Comparison of ENCODE assay signal across 7 mouse cellular contexts in genomic region chr6:108213481-108214293, GRCm38 (mm10). TPM values are rescaled to one million over a fixed set of nuclear protein-coding genes. Genes with fewer than 3 reads are reported as not detected.
DNase-seq lines count a peak whose midpoint lies in the region; ATAC-seq and TF ChIP-seq lines count a peak whose summit lies in the region.

No protein-coding gene starts in this region.

- peak; percentile 35 for DNase-seq in ES-CJ7 (ENCODE audit: low read depth, low spot score)
- DNase-seq in embryonic facial prominence, embryonic 14.5 days (ENCODE audit: low spot score): peak; percentile 57
- peak; percentile 33 for DNase-seq in right cerebral cortex, postnatal 14 days
- no peak for DNase-seq in gastrocnemius, adult 18-20 months (ENCODE audit: low spot score)

- no peak for ATAC-seq in embryonic facial prominence, embryonic 14.5 days (ENCODE audit: low read depth)
- ATAC-seq in hindbrain, embryonic 13.5 days (ENCODE audit: low FRiP score): no peak; the same call in 1 of the 2 replicates
- ATAC-seq in lung, embryonic 16.5 days (ENCODE audit: low read depth): no peak

- peaks cover 24% of the 10 kb centered on the region for H3K4me1 ChIP-seq in embryonic facial prominence, embryonic 14.5 days (ENCODE audit: control insufficient read depth, insufficient read depth, low read length)
- H3K4me1 ChIP-seq in hindbrain, embryonic 13.5 days (replicated peaks): peaks cover 17% of the 10 kb centered on the region
- H3K4me1 ChIP-seq in lung, embryonic 16.5 days (replicated peaks; ENCODE audit: control insufficient read depth, insufficient read depth, low read length): peaks cover 23% of the 10 kb centered on the region

- H3K9me3 ChIP-seq in embryonic facial prominence, embryonic 14.5 days (ENCODE audit: control insufficient read depth, low read length): no peaks in the 10 kb centered on the region
- no peaks in the 10 kb centered on the region for H3K9me3 ChIP-seq in hindbrain, embryonic 13.5 days
- no peaks in the 10 kb centered on the region for H3K9me3 ChIP-seq in lung, embryonic 16.5 days (ENCODE audit: control insufficient read depth, low read length)

- peak overlapping the region; percentile 72; the same call in 1 of the 2 replicates for H3K27ac ChIP-seq in embryonic facial prominence, embryonic 14.5 days (replicated peaks; ENCODE audit: low read depth, low read length)
- no peak overlapping the region for H3K27ac ChIP-seq in hindbrain, embryonic 13.5 days
- peak overlapping the region; percentile 72 for H3K27ac ChIP-seq in lung, embryonic 16.5 days (ENCODE audit: low read length)

- H3ac ChIP-seq in C2C12 (ENCODE audit: control insufficient read depth, insufficient read length, low read depth): peak overlapping the region; percentile 93

- no peak for TF ChIP-seq CTCF in C2C12 (IDR thresholded peaks at IDR 0.05; ENCODE audit: control insufficient read depth, insufficient read depth, insufficient read length)

- peak overlapping the region; percentile 80 for H3K4me2 ChIP-seq in embryonic facial prominence, embryonic 14.5 days (ENCODE audit: low read depth, low read length)
- H3K4me2 ChIP-seq in hindbrain, embryonic 13.5 days: peak overlapping the region; percentile 94
- peak overlapping the region; percentile 70 for H3K4me2 ChIP-seq in lung, embryonic 16.5 days (ENCODE audit: low read depth, low read length)

- H3K79me3 ChIP-seq in C2C12 (ENCODE audit: low read depth): no peaks in the 10 kb centered on the region

- H3K27me3 ChIP-seq in C2C12 (ENCODE audit: control insufficient read depth, insufficient read depth, insufficient read length): peaks cover 3% of the 10 kb centered on the region
- no peaks in the 10 kb centered on the region for H3K27me3 ChIP-seq in embryonic facial prominence, embryonic 14.5 days (replicated peaks; ENCODE audit: control insufficient read depth, insufficient read depth, low read length)
- H3K27me3 ChIP-seq in hindbrain, embryonic 13.5 days: peaks cover 16% of the 10 kb centered on the region; the same call in 1 of the 2 replicates
- H3K27me3 ChIP-seq in lung, embryonic 16.5 days (ENCODE audit: control insufficient read depth, insufficient read depth, low read depth, low read length): no peaks in the 10 kb centered on the region

- H3K4me3 ChIP-seq in C2C12 (ENCODE audit: insufficient read depth, poor library complexity, severe bottlenecking): peak overlapping the region; percentile 61
- H3K4me3 ChIP-seq in embryonic facial prominence, embryonic 14.5 days (ENCODE audit: low read depth, low read length): peak overlapping the region; percentile 80
- peak overlapping the region; percentile 66 for H3K4me3 ChIP-seq in hindbrain, embryonic 13.5 days
- peak overlapping the region; percentile 82 for H3K4me3 ChIP-seq in lung, embryonic 16.5 days (ENCODE audit: low read length)

- no peaks in the 10 kb centered on the region for H3K36me3 ChIP-seq in C2C12 (ENCODE audit: control insufficient read depth, insufficient read depth)
- no peaks in the 10 kb centered on the region for H3K36me3 ChIP-seq in embryonic facial prominence, embryonic 14.5 days (ENCODE audit: control insufficient read depth, insufficient read depth, low read length)
- no peaks in the 10 kb centered on the region for H3K36me3 ChIP-seq in hindbrain, embryonic 13.5 days
- no peaks in the 10 kb centered on the region for H3K36me3 ChIP-seq in lung, embryonic 16.5 days (ENCODE audit: control insufficient read depth, insufficient read depth, low read length)

- peak overlapping the region; percentile 77 for H3K9ac ChIP-seq in embryonic facial prominence, embryonic 14.5 days (ENCODE audit: low read depth, low read length)
- peak overlapping the region; percentile 72 for H3K9ac ChIP-seq in hindbrain, embryonic 13.5 days
- peak overlapping the region; percentile 77 for H3K9ac ChIP-seq in lung, embryonic 16.5 days (ENCODE audit: low read length)

- H3K79me2 ChIP-seq in C2C12 (ENCODE audit: control insufficient read depth, insufficient read depth): no peaks in the 10 kb centered on the region

- under 1% methylated on average over 28 of the region's 29 CpGs for WGBS in embryonic facial prominence, embryonic 14.5 days
- 1% methylated on average over 29 of the region's 29 CpGs for WGBS in hindbrain, embryonic 13.5 days
- WGBS in lung, embryonic 16.5 days: under 1% methylated on average over 28 of the region's 29 CpGs

TF ChIP-seq in C2C12, 6 proteins besides CTCF, POLR2A, EP300 and RAD21:
- TF ChIP-seq MAX (IDR thresholded peaks at IDR 0.05): no peak
- TF ChIP-seq FOSL1 (IDR thresholded peaks at IDR 0.05; ENCODE audit: insufficient read depth, low read length, poor library complexity, severe bottlenecking): no peak
- no peak for TF ChIP-seq MYOG (IDR thresholded peaks at IDR 0.05; ENCODE audit: control insufficient read depth, extremely low read depth, insufficient read length)
- TF ChIP-seq MYOD1 (IDR thresholded peaks at IDR 0.05; ENCODE audit: control insufficient read depth, insufficient read length, low read depth): no peak
- TF ChIP-seq USF1 (IDR thresholded peaks at IDR 0.05; ENCODE audit: low read depth): no peak

RNA-seq across cellular contexts. Expression of gene Itpr1, which starts 0.8 kb away (rescaled TPM):
- 4.9 TPM for polyA plus RNA-seq in C2C12 (2012; fragmentation: generic; extraction: Trizol)
- 9.1 and 11.2 TPM in 2 replicates for polyA plus RNA-seq in embryonic facial prominence, embryonic 14.5 days (2014; fragmentation: Nextera tagmentation; extraction: Ambion mirVana)
- 4.2 and 6.1 TPM in 2 replicates for polyA plus RNA-seq in hindbrain, embryonic 13.5 days (2015; fragmentation: Nextera tagmentation; extraction: Ambion mirVana)
- polyA plus RNA-seq in lung, embryonic 16.5 days (2015; fragmentation: Nextera tagmentation; extraction: Ambion mirVana): 12.4 and 13.0 TPM in 2 replicates
- total RNA-seq in gastrocnemius, adult 18-20 months (2021): 10 to 100 TPM; 15.1 to 20.0 TPM

RNA-seq across cellular contexts. Expression of gene Sumf1, which starts 28.3 kb away (rescaled TPM):
- 19.6 TPM for polyA plus RNA-seq in C2C12 (2012; fragmentation: generic; extraction: Trizol)
- polyA plus RNA-seq in embryonic facial prominence, embryonic 14.5 days (2014; fragmentation: Nextera tagmentation; extraction: Ambion mirVana): 27.4 and 28.6 TPM in 2 replicates
- polyA plus RNA-seq in hindbrain, embryonic 13.5 days (2015; fragmentation: Nextera tagmentation; extraction: Ambion mirVana): 11.3 and 11.7 TPM in 2 replicates
- polyA plus RNA-seq in lung, embryonic 16.5 days (2015; fragmentation: Nextera tagmentation; extraction: Ambion mirVana): 26.0 and 26.7 TPM in 2 replicates
- 1 to 10 TPM; 8.4 to 10.0 TPM for total RNA-seq in gastrocnemius, adult 18-20 months (2021)
